Mouse (Mus musculus): ENCODE measurements around the gene Alx3. TPM values are rescaled to one million over a fixed set of nuclear protein-coding genes. Genes with fewer than 3 reads are reported as not detected.

Alx3 gene
- polyA plus RNA-seq, 1 experiment from 2014 or later: not detected

DNA sequence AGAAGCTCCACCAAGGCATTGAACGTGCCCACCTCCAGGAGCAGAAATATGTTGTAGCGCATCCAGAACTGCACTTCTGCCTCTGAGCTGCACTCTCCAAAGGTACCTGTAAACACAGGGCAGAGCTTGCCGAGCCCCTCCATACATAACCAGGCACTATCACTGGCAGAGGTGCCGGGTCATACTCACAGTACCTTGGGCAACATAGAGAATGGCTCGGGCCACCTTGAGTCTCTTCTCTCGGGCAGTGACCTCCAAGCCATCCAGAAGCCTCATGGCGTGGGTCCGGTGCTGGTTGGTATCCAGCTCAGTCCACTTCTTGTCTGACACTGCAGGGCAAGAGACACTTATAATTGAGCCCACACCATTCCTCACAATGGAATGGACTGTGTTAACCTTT is 31.9 kb downstream of the Alx3 start:
- Histone ChIP-seq H3K9me3 (ENCODE audit: low read length) (no peaks in the 10 kb centered on the region), H3K4me2 (ENCODE audit: low read depth, low read length) (no peak overlapping the region), H3K4me3 (ENCODE audit: low read depth, low read length) (no peak overlapping the region), H3K4me1 (ENCODE audit: insufficient read depth) (peaks cover 8% of the 10 kb centered on the region), H3K27me3 (ENCODE audit: insufficient read depth, low read length) (no peaks in the 10 kb centered on the region), H3K36me3 (replicated peaks; ENCODE audit: insufficient read depth, low read length) (peaks cover 58% of the 10 kb centered on the region), H3K27ac (ENCODE audit: low read depth) (no peak overlapping the region), H3K9ac (replicated peaks) (no peak overlapping the region)
- DNase-seq: no peak
- TF ChIP-seq CTCF (IDR thresholded peaks at IDR 0.05; ENCODE audit: low read depth): no peak
- no peak for TF ChIP-seq EP300 (IDR thresholded peaks at IDR 0.05; ENCODE audit: low read depth)
- ATAC-seq: no peak
- 91% methylated on average over 8 of the region's 8 CpGs for WGBS (ENCODE audit: insufficient replicate concordance)

DNA sequence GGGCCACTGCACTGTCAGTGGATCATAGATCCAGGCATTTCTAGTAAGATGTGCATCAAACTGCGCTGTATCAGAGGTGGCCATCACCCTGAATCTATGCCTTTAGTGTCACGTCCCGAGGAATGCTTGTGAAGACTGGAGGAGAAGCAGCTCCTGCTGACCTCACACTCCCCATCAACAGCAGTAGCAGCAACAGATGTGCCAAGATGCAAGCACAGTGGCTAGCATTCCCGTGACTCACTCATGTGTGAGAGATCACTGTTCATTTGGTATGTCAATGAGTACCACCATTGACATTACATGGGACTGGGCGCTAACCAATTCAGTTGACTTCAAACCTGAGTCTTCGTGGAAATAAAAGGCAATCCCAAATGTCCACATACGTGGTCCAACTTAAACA is 32.8 kb downstream of the Alx3 start:
- H3K27me3 ChIP-seq (ENCODE audit: insufficient read depth, low read length): no peaks in the 10 kb centered on the region
- H3K4me3 ChIP-seq (ENCODE audit: low read depth, low read length): no peak overlapping the region
- DNase-seq (no peak), ATAC-seq (no peak)
- WGBS (ENCODE audit: insufficient replicate concordance): 85% methylated on average over 7 of the region's 7 CpGs
- no peaks in the 10 kb centered on the region for H3K9me3 ChIP-seq (ENCODE audit: low read length)
- peaks cover 49% of the 10 kb centered on the region for H3K36me3 ChIP-seq (replicated peaks; ENCODE audit: insufficient read depth, low read length)
- no peak for TF ChIP-seq CTCF (IDR thresholded peaks at IDR 0.05; ENCODE audit: low read depth)
- no peak overlapping the region for H3K4me2 ChIP-seq (ENCODE audit: low read depth, low read length)
- no peak overlapping the region for H3K27ac ChIP-seq (ENCODE audit: low read depth)
- peaks cover 12% of the 10 kb centered on the region for H3K4me1 ChIP-seq (ENCODE audit: insufficient read depth)
- no peak overlapping the region for H3K9ac ChIP-seq (replicated peaks)

DNA sequence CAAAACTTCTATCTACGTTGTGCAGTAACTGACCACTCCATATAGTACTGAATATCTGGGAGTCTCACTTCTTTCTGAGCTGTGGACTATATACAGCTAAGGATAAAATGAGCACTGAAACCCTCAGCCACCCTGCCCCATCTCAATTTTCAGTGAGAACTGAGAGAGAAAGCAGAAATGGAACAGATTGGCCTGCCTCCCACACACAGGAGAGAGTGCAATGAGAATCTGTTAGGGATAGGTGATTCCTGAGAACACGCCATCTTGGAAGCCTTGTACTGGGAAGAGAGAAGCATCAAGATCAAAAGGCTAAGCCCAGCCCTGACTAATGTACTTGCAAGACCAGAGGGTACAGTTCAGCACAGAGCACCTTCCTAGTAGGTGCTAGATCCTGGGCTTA is 33.7 kb downstream of the Alx3 start:
- Histone ChIP-seq H3K4me2 (ENCODE audit: low read depth, low read length) (no peak overlapping the region), H3K4me3 (ENCODE audit: low read depth, low read length) (no peak overlapping the region), H3K36me3 (replicated peaks; ENCODE audit: insufficient read depth, low read length) (peaks cover 41% of the 10 kb centered on the region), H3K27ac (ENCODE audit: low read depth) (no peak overlapping the region), H3K27me3 (ENCODE audit: insufficient read depth, low read length) (no peaks in the 10 kb centered on the region), H3K4me1 (ENCODE audit: insufficient read depth) (peaks cover 14% of the 10 kb centered on the region), H3K9ac (replicated peaks) (no peak overlapping the region), H3K9me3 (ENCODE audit: low read length) (no peaks in the 10 kb centered on the region)
- ATAC-seq (no peak), DNase-seq (no peak)
- 81% methylated on average over 2 of the region's 2 CpGs for WGBS (ENCODE audit: insufficient replicate concordance)
- TF ChIP-seq CTCF (IDR thresholded peaks at IDR 0.05; ENCODE audit: low read depth): no peak
- TF ChIP-seq EP300 (IDR thresholded peaks at IDR 0.05; ENCODE audit: low read depth): no peak

DNA sequence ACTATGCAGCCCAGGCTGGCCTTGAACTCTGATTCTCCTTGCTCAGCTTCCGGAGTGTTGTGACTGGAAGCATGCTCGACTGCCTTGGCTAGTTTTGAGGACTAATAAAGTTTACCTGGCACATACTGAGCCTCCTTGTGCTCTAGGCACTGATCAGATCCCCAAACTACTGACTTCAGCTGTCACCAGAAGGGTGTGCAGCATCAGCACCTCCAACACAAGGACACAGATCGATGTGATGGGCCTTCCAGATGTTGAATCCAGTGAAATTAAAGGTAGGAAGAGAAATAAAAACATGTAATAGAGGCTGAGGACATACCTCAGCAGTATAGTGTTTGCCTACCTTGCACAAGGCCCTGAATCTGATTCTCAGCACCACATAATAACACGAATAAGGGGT is 34.6 kb downstream of the Alx3 start:
- H3K9me3 ChIP-seq (ENCODE audit: low read length): no peaks in the 10 kb centered on the region
- peaks cover 14% of the 10 kb centered on the region for H3K4me1 ChIP-seq (ENCODE audit: insufficient read depth)
- no peak for DNase-seq
- peaks cover 35% of the 10 kb centered on the region for H3K36me3 ChIP-seq (replicated peaks; ENCODE audit: insufficient read depth, low read length)
- H3K27ac ChIP-seq (ENCODE audit: low read depth): no peak overlapping the region
- ATAC-seq: no peak
- H3K4me3 ChIP-seq (ENCODE audit: low read depth, low read length): no peak overlapping the region
- H3K9ac ChIP-seq (replicated peaks): no peak overlapping the region
- 87% methylated on average over 4 of the region's 4 CpGs for WGBS (ENCODE audit: insufficient replicate concordance)
- H3K4me2 ChIP-seq (ENCODE audit: low read depth, low read length): no peak overlapping the region
- H3K27me3 ChIP-seq (ENCODE audit: insufficient read depth, low read length): no peaks in the 10 kb centered on the region
- TF ChIP-seq CTCF (IDR thresholded peaks at IDR 0.05; ENCODE audit: low read depth): no peak

DNA sequence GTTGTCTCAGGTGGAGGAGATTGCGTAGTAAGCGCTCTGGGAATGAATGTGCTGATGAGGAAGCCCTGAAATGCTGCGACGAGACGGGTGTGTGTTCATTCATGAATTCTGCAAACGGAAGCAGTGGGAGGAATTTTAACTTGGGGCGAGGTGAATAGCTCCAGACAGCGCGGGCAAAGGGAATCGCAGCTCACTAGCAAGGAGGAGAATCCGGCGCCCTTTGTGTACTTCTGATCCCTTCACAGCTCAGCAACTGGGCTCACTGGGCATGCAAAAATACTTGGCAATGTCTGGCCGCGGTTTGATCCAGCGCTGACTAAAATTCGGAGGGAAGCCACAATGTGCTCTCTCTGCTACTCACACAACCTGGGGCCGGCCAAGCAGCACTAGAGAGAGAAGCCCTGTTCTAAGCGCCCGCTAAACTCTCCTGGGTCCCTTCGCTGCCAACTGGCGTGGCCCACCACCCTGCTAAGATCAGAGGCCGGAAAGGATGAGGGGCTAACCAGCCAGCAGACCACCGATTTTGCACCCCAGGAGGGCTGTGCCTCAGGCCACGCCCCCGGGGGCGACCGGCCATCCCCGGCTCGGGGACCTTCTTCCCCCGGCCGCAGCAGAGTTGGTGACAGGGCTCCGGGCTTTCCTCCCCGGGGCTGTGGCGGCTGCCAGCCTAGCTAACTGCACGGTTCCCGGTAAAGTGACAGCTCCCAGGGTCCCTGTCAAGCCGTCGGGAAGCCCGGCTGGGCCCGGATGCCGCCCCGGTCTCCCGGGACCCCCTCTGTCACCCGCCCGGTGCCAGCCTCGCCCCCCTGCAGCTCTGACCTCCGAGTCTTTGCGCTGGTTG is 36.1 kb downstream of the Alx3 start, which contains the start of gene Gm10961:
TSS of gene Gm10961 (plus strand) at position 641 of the 841 bp plus-strand sequence.
- DNase-seq (peak; percentile 22), ATAC-seq (peak; percentile 71)
- WGBS (ENCODE audit: insufficient replicate concordance): 2% methylated on average over 44 of the region's 48 CpGs
- Histone ChIP-seq H3K36me3 (replicated peaks; ENCODE audit: insufficient read depth, low read length) (peaks cover 23% of the 10 kb centered on the region), H3K4me2 (ENCODE audit: low read depth, low read length) (peak within 1 kb of the TSS; percentile 92), H3K9ac (replicated peaks) (peak within 1 kb of the TSS; percentile 100), H3K4me1 (ENCODE audit: insufficient read depth) (peaks cover 14% of the 10 kb centered on the region), H3K27ac (ENCODE audit: low read depth) (peak within 1 kb of the TSS; percentile 82), H3K9me3 (ENCODE audit: low read length) (no peaks in the 10 kb centered on the region), H3K4me3 (ENCODE audit: low read depth, low read length) (peak within 1 kb of the TSS; percentile 99), H3K27me3 (ENCODE audit: insufficient read depth, low read length) (no peaks in the 10 kb centered on the region)
- TF ChIP-seq CTCF (IDR thresholded peaks at IDR 0.05; ENCODE audit: low read depth) (no peak), EP300 (IDR thresholded peaks at IDR 0.05; ENCODE audit: low read depth) (no peak)

DNA sequence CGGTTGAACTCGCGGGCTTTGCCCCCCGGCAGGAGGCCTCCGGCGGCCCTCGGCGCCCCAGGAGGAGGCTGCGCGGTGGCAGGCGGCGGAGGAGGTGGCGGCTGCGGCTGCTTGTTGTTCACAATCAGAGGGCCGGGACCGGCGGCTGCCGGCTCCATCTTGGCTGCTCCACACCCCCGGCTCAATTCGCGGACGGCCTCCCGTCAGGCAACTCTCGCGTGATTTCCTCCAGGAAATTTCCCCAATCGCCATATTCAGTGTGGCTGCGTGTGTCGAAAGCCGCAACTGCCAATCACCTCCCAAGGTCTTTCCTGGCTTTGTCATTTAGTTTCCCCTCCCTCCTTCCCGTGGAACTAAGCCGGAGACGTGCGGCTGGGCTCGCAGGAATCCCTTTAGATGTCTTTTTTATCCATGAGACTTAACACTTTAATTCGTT is 36.7 kb downstream of the Alx3 start, which contains the start of gene Strip1:
TSS of gene Strip1 (minus strand) at position 172 of the 436 bp plus-strand sequence.
- Histone ChIP-seq H3K27ac (ENCODE audit: low read depth) (peak within 1 kb of the TSS; percentile 82), H3K4me2 (ENCODE audit: low read depth, low read length) (peak within 1 kb of the TSS; percentile 92), H3K36me3 (replicated peaks; ENCODE audit: insufficient read depth, low read length) (peaks cover 16% of the 10 kb centered on the region), H3K27me3 (ENCODE audit: insufficient read depth, low read length) (no peaks in the 10 kb centered on the region), H3K9me3 (ENCODE audit: low read length) (no peaks in the 10 kb centered on the region), H3K4me3 (ENCODE audit: low read depth, low read length) (peak within 1 kb of the TSS; percentile 99), H3K9ac (replicated peaks) (peak within 1 kb of the TSS; percentile 100), H3K4me1 (ENCODE audit: insufficient read depth) (peaks cover 14% of the 10 kb centered on the region)
- ATAC-seq: peak; percentile 98
- under 1% methylated on average over 34 of the region's 35 CpGs for WGBS (ENCODE audit: insufficient replicate concordance)
- TF ChIP-seq EP300 (IDR thresholded peaks at IDR 0.05; ENCODE audit: low read depth): no peak
- TF ChIP-seq CTCF (IDR thresholded peaks at IDR 0.05; ENCODE audit: low read depth): no peak
- DNase-seq: peak; percentile 92
